Mouse (Mus musculus): ENCODE measurements around the gene Ifnar1.

GRCm38 (mm10) chr16:91547974-91548373, 62.9 kb downstream of the Ifnar1 start:
- TF ChIP-seq CTCF (IDR thresholded peaks at IDR 0.05; ENCODE audit: borderline replicate concordance, insufficient read depth, low read depth, low read length) (no peak), POLR2A (IDR thresholded peaks at IDR 0.05; ENCODE audit: borderline replicate concordance, insufficient read depth, low read length) (no peak)

All from cerebellum, adult 2 months (tissue).